Mouse (Mus musculus): ENCODE results near the gene Kcnt2. TPM values are rescaled to one million over a fixed set of nuclear protein-coding genes. Genes with fewer than 3 reads are reported as not detected.

Kcnt2 gene
- polyA plus RNA-seq, 1 experiment from 2014 or later = 2.6 TPM

GRCm38 (mm10) chr1:140293140-140293539 is 47.2 kb downstream of the Kcnt2 start:
- Histone ChIP-seq H3K4me2 (no peak overlapping the region), H3K9ac (replicated peaks) (no peak overlapping the region), H3K27me3 (no peaks in the 10 kb centered on the region), H3K4me1 (replicated peaks) (no peaks in the 10 kb centered on the region), H3K4me3 (replicated peaks) (no peak overlapping the region), H3K9me3 (no peaks in the 10 kb centered on the region), H3K36me3 (no peaks in the 10 kb centered on the region), H3K27ac (no peak overlapping the region)
- 84% methylated on average over 3 of the region's 3 CpGs for WGBS
- no peak for ATAC-seq (ENCODE audit: insufficient number of reproducible peaks, insufficient read depth, low FRiP score, low TSS enrichment, low read depth)

- Histone ChIP-seq H3K9ac (replicated peaks) (no peak overlapping the region), H3K9me3 (no peaks in the 10 kb centered on the region), H3K4me1 (replicated peaks) (no peaks in the 10 kb centered on the region), H3K4me2 (no peak overlapping the region), H3K27me3 (no peaks in the 10 kb centered on the region), H3K4me3 (replicated peaks) (no peak overlapping the region), H3K36me3 (no peaks in the 10 kb centered on the region), H3K27ac (no peak overlapping the region)
- ATAC-seq (ENCODE audit: insufficient number of reproducible peaks, insufficient read depth, low FRiP score, low TSS enrichment, low read depth) = no peak
These were observed 49.5 kb downstream of the Kcnt2 start for GRCm38 (mm10) chr1:140295482-140295881.

- H3K9ac ChIP-seq (replicated peaks) = no peak overlapping the region
- 97% methylated on average over 1 of the region's 1 CpGs for WGBS
- no peak for ATAC-seq (ENCODE audit: insufficient number of reproducible peaks, insufficient read depth, low FRiP score, low TSS enrichment, low read depth)
These were observed 58.3 kb downstream of the Kcnt2 start for GRCm38 (mm10) chr1:140304244-140304643.

GRCm38 (mm10) chr1:140305344-140305743 is 59.4 kb downstream of the Kcnt2 start:
- no peak for ATAC-seq (ENCODE audit: insufficient number of reproducible peaks, insufficient read depth, low FRiP score, low TSS enrichment, low read depth)
- no peaks in the 10 kb centered on the region for H3K4me1 ChIP-seq (replicated peaks)
- no peaks in the 10 kb centered on the region for H3K36me3 ChIP-seq
- peaks cover 10% of the 10 kb centered on the region; the same call in 1 of the 2 replicates for H3K9me3 ChIP-seq
- no peak overlapping the region for H3K4me3 ChIP-seq (replicated peaks)
- no peaks in the 10 kb centered on the region for H3K27me3 ChIP-seq
- no peak overlapping the region for H3K9ac ChIP-seq (replicated peaks)
- no peak overlapping the region for H3K27ac ChIP-seq
- no peak overlapping the region for H3K4me2 ChIP-seq

More at GRCm38 (mm10) chr1:140304244-140304643, 58.3 kb downstream of the Kcnt2 start:
- H3K27me3 ChIP-seq = no peaks in the 10 kb centered on the region
- no peak overlapping the region for H3K4me2 ChIP-seq
- no peaks in the 10 kb centered on the region for H3K4me1 ChIP-seq (replicated peaks)
- H3K4me3 ChIP-seq (replicated peaks) = no peak overlapping the region
- no peak overlapping the region for H3K27ac ChIP-seq
- H3K36me3 ChIP-seq = no peaks in the 10 kb centered on the region
- H3K9me3 ChIP-seq = peaks cover 10% of the 10 kb centered on the region; the same call in 1 of the 2 replicates

- ATAC-seq (ENCODE audit: insufficient number of reproducible peaks, insufficient read depth, low FRiP score, low TSS enrichment, low read depth) = no peak
- no peak overlapping the region for H3K9ac ChIP-seq (replicated peaks)
- no peaks in the 10 kb centered on the region for H3K27me3 ChIP-seq
- 63% methylated on average over 2 of the region's 2 CpGs for WGBS
- peaks cover 9% of the 10 kb centered on the region; the same call in 1 of the 2 replicates for H3K9me3 ChIP-seq
- H3K36me3 ChIP-seq = no peaks in the 10 kb centered on the region
- H3K4me3 ChIP-seq (replicated peaks) = no peak overlapping the region
- no peak overlapping the region for H3K4me2 ChIP-seq
- no peak overlapping the region for H3K27ac ChIP-seq
- H3K4me1 ChIP-seq (replicated peaks) = no peaks in the 10 kb centered on the region
These were observed 60.4 kb downstream of the Kcnt2 start for GRCm38 (mm10) chr1:140306339-140306738.

- Histone ChIP-seq H3K27ac (no peak overlapping the region), H3K27me3 (no peaks in the 10 kb centered on the region), H3K36me3 (no peaks in the 10 kb centered on the region), H3K9ac (replicated peaks) (no peak overlapping the region), H3K4me3 (replicated peaks) (no peak overlapping the region), H3K4me1 (replicated peaks) (no peaks in the 10 kb centered on the region), H3K9me3 (no peaks in the 10 kb centered on the region), H3K4me2 (no peak overlapping the region)
- 98% methylated on average over 2 of the region's 2 CpGs for WGBS
- no peak for ATAC-seq (ENCODE audit: insufficient number of reproducible peaks, insufficient read depth, low FRiP score, low TSS enrichment, low read depth)
These were observed 64.8 kb downstream of the Kcnt2 start for GRCm38 (mm10) chr1:140310739-140311138.

- Histone ChIP-seq H3K4me2 (no peak overlapping the region), H3K27ac (no peak overlapping the region), H3K4me1 (replicated peaks) (no peaks in the 10 kb centered on the region), H3K9me3 (no peaks in the 10 kb centered on the region), H3K9ac (replicated peaks) (no peak overlapping the region), H3K36me3 (no peaks in the 10 kb centered on the region), H3K27me3 (no peaks in the 10 kb centered on the region), H3K4me3 (replicated peaks) (no peak overlapping the region)
- ATAC-seq (ENCODE audit: insufficient number of reproducible peaks, insufficient read depth, low FRiP score, low TSS enrichment, low read depth) = no peak
- 82% methylated on average over 3 of the region's 3 CpGs for WGBS
These were observed 79.1 kb downstream of the Kcnt2 start for GRCm38 (mm10) chr1:140325088-140325487.

GRCm38 (mm10) chr1:140326709-140327108 is 80.8 kb downstream of the Kcnt2 start:
- H3K4me3 ChIP-seq (replicated peaks) = no peak overlapping the region
- H3K9me3 ChIP-seq = no peaks in the 10 kb centered on the region
- H3K9ac ChIP-seq (replicated peaks) = no peak overlapping the region
- no peaks in the 10 kb centered on the region for H3K4me1 ChIP-seq (replicated peaks)
- no peak overlapping the region for H3K27ac ChIP-seq
- no peaks in the 10 kb centered on the region for H3K36me3 ChIP-seq
- ATAC-seq (ENCODE audit: insufficient number of reproducible peaks, insufficient read depth, low FRiP score, low TSS enrichment, low read depth) = no peak
- H3K4me2 ChIP-seq = no peak overlapping the region
- no peaks in the 10 kb centered on the region for H3K27me3 ChIP-seq
- 82% methylated on average over 3 of the region's 3 CpGs for WGBS

- Histone ChIP-seq H3K9ac (replicated peaks) (no peak overlapping the region), H3K4me1 (replicated peaks) (no peaks in the 10 kb centered on the region), H3K27ac (no peak overlapping the region), H3K36me3 (no peaks in the 10 kb centered on the region), H3K9me3 (no peaks in the 10 kb centered on the region), H3K4me3 (replicated peaks) (no peak overlapping the region), H3K27me3 (no peaks in the 10 kb centered on the region), H3K4me2 (no peak overlapping the region)
- WGBS = 80% methylated on average over 3 of the region's 3 CpGs
- ATAC-seq (ENCODE audit: insufficient number of reproducible peaks, insufficient read depth, low FRiP score, low TSS enrichment, low read depth) = no peak
These were observed 87.7 kb downstream of the Kcnt2 start for GRCm38 (mm10) chr1:140333702-140334101.

- Histone ChIP-seq H3K4me3 (replicated peaks) (no peak overlapping the region), H3K4me1 (replicated peaks) (no peaks in the 10 kb centered on the region), H3K4me2 (no peak overlapping the region), H3K9me3 (no peaks in the 10 kb centered on the region), H3K27me3 (no peaks in the 10 kb centered on the region), H3K27ac (no peak overlapping the region), H3K9ac (replicated peaks) (no peak overlapping the region), H3K36me3 (no peaks in the 10 kb centered on the region)
- ATAC-seq (ENCODE audit: insufficient number of reproducible peaks, insufficient read depth, low FRiP score, low TSS enrichment, low read depth) = no peak
These were observed 92.5 kb downstream of the Kcnt2 start for GRCm38 (mm10) chr1:140338417-140338816.

GRCm38 (mm10) chr1:140339368-140339767 is 93.4 kb downstream of the Kcnt2 start:
- H3K4me1 ChIP-seq (replicated peaks) = no peaks in the 10 kb centered on the region
- no peak for ATAC-seq (ENCODE audit: insufficient number of reproducible peaks, insufficient read depth, low FRiP score, low TSS enrichment, low read depth)
- H3K4me3 ChIP-seq (replicated peaks) = no peak overlapping the region
- WGBS = 80% methylated on average over 4 of the region's 4 CpGs
- H3K9me3 ChIP-seq = no peaks in the 10 kb centered on the region
- H3K27me3 ChIP-seq = no peaks in the 10 kb centered on the region
- H3K9ac ChIP-seq (replicated peaks) = no peak overlapping the region
- H3K27ac ChIP-seq = no peak overlapping the region
- H3K4me2 ChIP-seq = no peak overlapping the region
- H3K36me3 ChIP-seq = no peaks in the 10 kb centered on the region

- ATAC-seq (ENCODE audit: insufficient number of reproducible peaks, insufficient read depth, low FRiP score, low TSS enrichment, low read depth) = no peak
- no peaks in the 10 kb centered on the region for H3K4me1 ChIP-seq (replicated peaks)
- H3K9me3 ChIP-seq = no peaks in the 10 kb centered on the region
- H3K4me2 ChIP-seq = no peak overlapping the region
- H3K36me3 ChIP-seq = no peaks in the 10 kb centered on the region
- H3K27me3 ChIP-seq = no peaks in the 10 kb centered on the region
- no peak overlapping the region for H3K4me3 ChIP-seq (replicated peaks)
- 89% methylated on average over 2 of the region's 2 CpGs for WGBS
- no peak overlapping the region for H3K27ac ChIP-seq
- no peak overlapping the region for H3K9ac ChIP-seq (replicated peaks)
These were observed 118.8 kb downstream of the Kcnt2 start for GRCm38 (mm10) chr1:140364787-140365186.

Data from limb, embryonic 12.5 days (tissue).